Mouse (Mus musculus) kidney, postnatal 25 days (tissue): Measurements from ENCODE around the gene Zfp2.

Experiments used
- DNase-seq, 2 experiments: peaks; one replicate each; pipeline ENCODE4 v3.0.0; 2021; ENCODE audit warnings: mixed read lengths in 2 of 2

Zfp2 gene

GRCm38 (mm10) chr11:50850989-50851601 lies 64.9 kb downstream of the Zfp2 start:
- DNase-seq, result peak in 1 of 2 experiments; percentile 9

DNA sequence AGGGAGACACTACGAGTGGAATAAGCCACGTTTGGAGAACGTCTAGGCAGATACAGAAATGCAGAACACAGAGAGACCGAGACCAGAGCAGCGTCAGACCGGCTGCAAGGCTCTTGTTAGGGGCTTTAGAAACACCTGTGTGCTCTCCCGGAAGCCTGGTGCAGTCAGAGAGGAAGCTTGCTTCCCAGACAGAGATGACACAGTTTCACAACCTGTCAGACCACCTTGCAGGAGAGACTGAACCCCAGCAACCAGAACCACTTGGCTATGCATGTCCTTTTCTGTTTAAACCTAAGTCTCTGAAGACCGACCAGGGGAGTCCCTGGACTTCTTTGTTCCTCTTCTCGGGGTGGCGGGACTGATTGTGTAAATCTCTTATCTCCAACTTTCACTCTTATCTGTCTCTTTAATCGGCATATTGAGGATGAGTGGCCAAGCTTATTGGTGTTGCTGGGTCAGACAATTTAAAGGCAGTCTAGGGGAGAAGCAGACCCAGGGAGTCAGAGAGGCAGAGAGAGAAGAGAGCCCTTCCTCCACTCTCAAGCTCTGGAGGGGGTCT lies 65.7 kb downstream of the Zfp2 start, which contains the start of gene Grm6:
Grm6 (plus strand) TSS at position 509 of the 559 bp plus-strand sequence.
- no peak for DNase-seq

- no peak for DNase-seq
Observed at GRCm38 (mm10) chr11:50849310-50849709, 66.7 kb downstream of the Zfp2 start.
